Mouse (Mus musculus) hematopoietic multipotent progenitor cell, adult 10-12 weeks (in vitro differentiated cells): Measurements from ENCODE around the gene Kbtbd4. TPM values are rescaled to one million over a fixed set of nuclear protein-coding genes. Genes with fewer than 3 reads are reported as not detected.

Source experiments
- polyA plus RNA-seq: library from polyadenylated mRNA; stranded (reverse); fragments of >175 nt; gene quantifications from 2 replicates; pipeline ENCODE4 v1.2.3, GENCODE M21; 2012; ENCODE audit warnings: low replicate concordance

The Kbtbd4 gene
- polyA plus RNA-seq = 2.3 and 5.1 TPM in 2 replicates

GRCm38 (mm10) chr2:90904076-90904855 lies at the start of gene Kbtbd4, which contains the start of gene Ndufs3:
TSS of gene Kbtbd4 (plus strand) at chr2:90904740.
TSS of gene Ndufs3 (minus strand) at chr2:90904827.

GRCm38 (mm10) chr2:90885218-90886041 lies 19.1 kb upstream of the Kbtbd4 start, which contains the start of gene C1qtnf4:
TSS of gene C1qtnf4 (plus strand) at chr2:90885860.

GRCm38 (mm10) chr2:90940233-90941229 lies 36.0 kb downstream of the Kbtbd4 start, which contains the start of gene Celf1:
TSS of gene Celf1 (plus strand) at chr2:90940382.

Other genes with a start within 250 kb of the Kbtbd4 start
- 3.3 and 6.8 TPM in 2 replicates for gene Nup160, start 227.5 kb upstream of the Kbtbd4 start, polyA plus RNA-seq
- gene Fnbp4, start 159.4 kb upstream of the Kbtbd4 start, polyA plus RNA-seq = 84.0 and 97.5 TPM in 2 replicates
- not detected in 2 replicates for gene Agbl2, start 122.0 kb upstream of the Kbtbd4 start, polyA plus RNA-seq
- gene Mtch2, start 57.6 kb upstream of the Kbtbd4 start, polyA plus RNA-seq = 3.2 and 9.3 TPM in 2 replicates
- gene C1qtnf4, start 18.9 kb upstream of the Kbtbd4 start, polyA plus RNA-seq = 3.0 and 5.9 TPM in 2 replicates
- gene Ndufs3, start 87 bp downstream of the Kbtbd4 start, polyA plus RNA-seq = 49.3 and 59.5 TPM in 2 replicates
- 48.4 and 67.4 TPM in 2 replicates for gene Celf1, start 35.6 kb downstream of the Kbtbd4 start, polyA plus RNA-seq
- gene Rapsn, start 130.9 kb downstream of the Kbtbd4 start, polyA plus RNA-seq = 0.22 and 0.65 TPM in 2 replicates
- 31.1 and 68.8 TPM in 2 replicates for gene Psmc3, start 149.3 kb downstream of the Kbtbd4 start, polyA plus RNA-seq
- gene Slc39a13, start 165.7 kb downstream of the Kbtbd4 start, polyA plus RNA-seq = 22.5 and 23.9 TPM in 2 replicates
- gene Spi1, start 177.7 kb downstream of the Kbtbd4 start, polyA plus RNA-seq = 190 and 386 TPM in 2 replicates
- gene Mybpc3, start 213.4 kb downstream of the Kbtbd4 start, polyA plus RNA-seq = 0.30 and 0.33 TPM in 2 replicates